Mouse (Mus musculus) MN1 (cell line): ENCODE measurements at regions not wholly inside any gene's neighbourhood (a gene's known extent, or its start where the extent isn't known, plus 50 kb on each side); places are given as distances from the start of the nearest gene placed in this dataset.

Experiments
- DNase-seq: peaks from one replicate; pipeline ENCODE4 v3.0.0-alpha.2; 2016; ENCODE audit warnings: low spot score

GRCm38 (mm10) chr9:113601451-113601850 is 106.6 kb downstream of the Pdcd6ip start:
- DNase-seq, result no peak

DNA sequence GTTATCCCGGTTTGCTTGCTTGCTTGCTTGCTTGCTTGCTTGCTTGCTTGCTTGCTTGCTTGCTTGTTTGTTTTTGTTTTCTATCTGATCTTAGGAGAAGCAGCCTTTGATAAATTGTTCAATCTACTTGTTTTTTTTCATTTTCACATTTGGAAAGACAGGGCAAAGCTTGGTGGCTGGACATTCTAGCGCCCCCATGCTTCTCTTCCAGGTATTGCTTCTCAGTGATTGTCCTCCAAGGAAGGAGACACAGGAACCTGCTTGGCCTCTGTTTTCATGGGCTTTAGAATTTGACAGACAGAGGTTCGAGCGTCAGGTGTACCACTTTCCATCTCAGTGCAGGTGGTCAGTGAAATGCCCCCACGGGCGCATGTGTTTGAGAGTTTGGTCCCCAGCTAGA is 120.8 kb downstream of the Pdcd6ip start:
- no peak for DNase-seq

- DNase-seq, result no peak
Observed at GRCm38 (mm10) chr9:113586477-113586876, 121.6 kb downstream of the Pdcd6ip start.

- DNase-seq, result no peak
Observed at GRCm38 (mm10) chr9:113578221-113578620, 129.8 kb downstream of the Pdcd6ip start.

GRCm38 (mm10) chr9:113568849-113569248 is 139.2 kb downstream of the Pdcd6ip start:
- no peak for DNase-seq

- no peak for DNase-seq
Observed at GRCm38 (mm10) chr9:113567705-113568104, 140.4 kb downstream of the Pdcd6ip start.

DNA sequence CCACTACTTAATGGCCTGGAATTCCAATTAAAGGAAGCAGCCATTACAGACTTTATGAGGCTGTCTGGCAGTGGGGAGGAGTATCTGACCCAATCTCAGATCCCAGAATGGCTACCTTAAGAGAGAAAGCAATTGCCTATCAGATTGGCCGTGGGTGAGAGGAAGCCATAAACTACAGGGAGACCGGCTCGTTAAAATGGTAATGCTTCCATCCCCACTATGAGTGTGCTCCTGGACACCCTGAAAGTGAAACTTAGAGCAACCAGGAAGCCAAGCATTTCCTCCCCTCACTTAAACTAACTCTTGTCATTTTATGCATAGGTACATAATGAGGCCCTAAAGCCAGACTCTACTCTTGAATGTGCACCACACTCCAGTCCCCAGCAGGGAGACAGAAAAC is 141.4 kb downstream of the Pdcd6ip start:
- no peak for DNase-seq

DNA sequence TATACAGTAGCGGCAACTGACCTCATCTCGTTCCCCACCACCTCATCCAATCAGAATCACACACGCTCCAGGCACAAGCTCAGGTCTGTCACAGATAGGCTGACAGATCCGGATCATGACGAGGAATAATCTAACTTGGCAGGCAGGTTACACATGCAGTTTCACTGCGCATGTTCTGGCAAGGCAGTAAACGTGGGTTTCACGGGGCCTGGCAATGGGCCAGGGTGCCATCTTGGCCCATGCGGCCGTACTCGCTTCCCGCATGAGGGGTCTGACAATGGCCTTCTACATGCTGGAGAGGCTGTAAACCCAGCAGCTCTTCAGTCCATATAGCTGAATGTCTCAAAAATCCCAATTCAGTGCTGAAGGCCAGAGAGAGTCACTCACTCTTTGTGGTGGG is 154.1 kb downstream of the Pdcd6ip start:
- DNase-seq, result no peak

GRCm38 (mm10) chr9:113547458-113547857 is 160.6 kb downstream of the Pdcd6ip start:
- DNase-seq, result no peak

DNA sequence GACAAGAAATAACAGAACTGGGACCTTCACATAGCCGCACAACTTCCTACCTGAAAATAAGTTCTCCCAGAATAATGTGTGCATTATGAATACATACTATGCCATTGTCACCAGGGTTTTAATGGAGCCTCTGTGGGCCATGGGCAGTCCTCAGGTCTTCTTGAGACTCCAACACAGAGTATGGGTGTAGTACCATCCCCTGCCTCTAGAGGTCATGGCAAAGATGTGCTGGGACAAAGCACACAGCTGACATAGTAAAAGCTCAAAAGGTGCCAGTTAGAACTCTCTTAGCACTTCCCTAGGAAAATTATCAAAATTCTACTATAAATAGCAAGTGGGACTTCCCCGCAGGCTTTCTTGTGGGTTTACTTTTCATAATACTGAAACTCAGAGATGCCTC is 179.5 kb downstream of the Pdcd6ip start:
- peak; percentile 29 for DNase-seq

DNA sequence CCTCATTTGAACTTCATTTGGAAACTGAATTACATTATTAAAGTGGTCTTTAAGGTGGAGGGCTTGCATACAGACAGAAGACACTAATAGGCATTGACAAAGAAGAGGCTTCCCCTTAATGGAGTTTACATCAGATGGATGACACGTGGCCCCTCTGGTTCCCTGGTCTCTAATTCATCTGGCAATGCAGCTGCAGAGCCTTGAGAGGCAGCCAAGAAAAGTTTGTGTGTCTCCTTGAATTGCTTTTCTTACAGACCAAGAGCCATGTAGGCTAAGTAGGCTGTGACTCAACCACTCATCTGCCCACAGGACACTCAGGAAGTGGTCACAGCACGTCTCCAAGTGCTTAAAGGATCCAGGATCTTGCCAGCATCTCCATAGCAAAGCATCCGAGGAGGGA is 183.8 kb downstream of the Pdcd6ip start:
- DNase-seq, result peak; percentile 23

DNA sequence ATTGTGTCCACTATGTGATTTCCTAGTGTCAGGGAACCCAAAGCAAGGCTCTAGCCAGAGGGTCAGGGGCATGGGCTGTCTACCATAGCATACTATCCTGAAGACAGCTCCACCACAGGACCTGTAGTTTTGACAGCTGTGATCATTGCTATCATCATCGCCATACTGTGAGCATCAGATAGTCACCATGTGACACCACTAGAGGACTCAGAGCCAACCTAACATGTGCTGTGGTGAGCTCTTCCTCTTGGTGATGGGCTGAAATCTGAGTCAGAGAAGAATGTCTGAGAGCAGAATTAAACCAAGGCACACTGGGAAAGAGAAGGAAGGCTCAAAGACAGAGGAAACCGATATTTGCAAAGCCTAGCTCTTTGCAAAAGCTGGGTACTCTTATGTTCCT is 184.9 kb downstream of the Pdcd6ip start:
- no peak for DNase-seq

DNA sequence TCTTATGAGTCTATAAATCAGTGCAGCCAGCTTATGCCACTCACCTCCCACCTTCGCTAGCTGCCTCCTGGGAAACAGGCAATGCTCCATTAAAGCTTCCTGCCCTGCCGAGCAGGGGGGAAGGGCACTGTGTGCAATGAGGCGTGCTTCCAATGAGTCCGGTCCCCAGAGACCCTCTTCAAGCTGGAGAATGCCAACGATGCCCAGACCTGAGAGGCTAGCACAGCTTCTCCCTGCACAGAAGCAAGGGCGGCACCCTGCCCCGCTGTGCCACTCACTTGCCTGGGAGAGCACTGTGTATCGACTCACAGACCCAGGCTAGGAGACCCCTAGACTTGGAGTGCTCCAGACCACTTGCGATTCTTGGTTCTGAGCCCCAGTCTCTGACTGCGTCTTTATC is 188.3 kb downstream of the Pdcd6ip start:
- DNase-seq, result peak; percentile 37

DNA sequence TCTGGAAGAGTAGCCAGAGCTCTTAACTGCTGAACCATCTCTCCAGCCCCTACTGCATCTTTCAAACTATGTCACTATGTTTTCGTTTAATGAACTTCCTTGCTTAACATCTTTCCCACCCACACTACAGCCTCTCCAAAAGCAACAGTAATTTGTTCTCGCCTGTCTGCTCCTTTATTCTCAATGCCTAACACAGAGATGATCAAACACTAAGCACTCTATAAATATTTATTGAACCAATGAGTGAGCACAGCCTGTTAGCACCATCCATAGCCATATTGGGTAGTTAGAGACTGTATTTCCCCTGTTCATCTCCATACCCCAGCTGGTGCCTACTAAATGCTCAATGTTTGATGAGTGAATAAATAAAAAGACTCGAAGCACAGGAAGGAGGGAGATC is 189.6 kb downstream of the Pdcd6ip start:
- no peak for DNase-seq

- no peak for DNase-seq
Observed at GRCm38 (mm10) chr9:113517756-113518155, 190.3 kb downstream of the Pdcd6ip start.

GRCm38 (mm10) chr9:113515703-113516020 is 192.4 kb downstream of the Pdcd6ip start:
- no peak for DNase-seq

GRCm38 (mm10) chr9:113514846-113515702 is 193.0 kb downstream of the Pdcd6ip start:
- DNase-seq, result no peak

DNA sequence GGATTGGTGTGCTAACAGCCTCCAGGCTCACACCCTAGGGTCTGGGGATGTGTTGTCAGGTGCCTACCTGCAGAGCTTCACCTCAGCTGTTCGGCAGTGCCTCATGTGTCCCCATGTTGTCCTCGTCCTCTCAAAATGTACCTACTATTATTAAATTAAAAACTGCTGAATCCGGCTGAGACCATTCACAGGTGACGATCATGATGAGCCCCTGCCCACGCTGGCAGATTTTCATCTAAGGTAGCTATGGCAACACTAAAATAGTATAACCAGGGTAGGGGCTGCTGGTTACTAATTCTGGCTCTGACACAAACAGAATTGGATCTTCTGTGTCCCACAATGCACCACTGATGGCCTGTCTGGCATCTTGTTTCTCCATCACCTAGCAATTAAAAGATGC is 196.8 kb downstream of the Pdcd6ip start:
- no peak for DNase-seq

DNA sequence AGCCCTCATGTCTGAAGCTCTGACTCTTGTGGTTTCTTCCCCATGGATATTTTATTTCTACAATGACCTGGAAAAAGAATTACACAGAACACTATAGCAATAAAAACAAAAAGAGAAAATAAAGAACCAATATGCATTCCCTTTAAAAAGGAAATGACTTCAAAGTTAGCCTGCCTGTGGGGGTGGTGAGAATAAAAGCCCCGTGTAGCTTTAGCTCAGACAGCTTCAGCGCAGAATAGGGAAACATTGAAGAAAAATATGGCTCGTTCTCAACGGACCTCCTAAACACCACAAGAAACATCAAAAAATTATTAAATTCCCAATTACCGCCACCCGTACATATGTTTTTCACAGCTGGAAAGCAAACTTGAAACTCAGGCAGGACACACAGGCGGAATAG is 198.7 kb downstream of the Pdcd6ip start:
- DNase-seq, result no peak

DNA sequence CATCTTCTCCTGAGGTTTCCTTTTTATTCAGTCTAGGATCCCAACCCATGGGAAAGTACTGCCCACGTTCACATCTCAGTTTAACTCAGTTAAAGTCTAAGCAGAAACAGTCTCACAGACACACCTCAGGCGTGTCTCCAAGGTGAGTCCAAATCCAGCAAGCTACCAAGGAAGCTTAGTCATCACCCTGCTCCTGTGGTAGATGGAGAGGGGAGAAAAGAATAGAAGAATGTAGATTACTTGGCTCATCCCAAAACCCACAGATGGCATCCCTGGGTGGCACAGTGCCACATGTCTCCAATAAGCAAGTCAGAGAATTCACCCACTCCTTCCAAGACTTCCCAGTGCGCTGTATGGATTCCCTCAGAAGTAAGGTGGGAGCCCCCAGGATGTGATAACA is 199.2 kb downstream of the Pdcd6ip start:
- no peak for DNase-seq

- no peak for DNase-seq
Observed at GRCm38 (mm10) chr9:113507561-113508460, 200.2 kb downstream of the Pdcd6ip start.

- DNase-seq, result no peak
Observed at GRCm38 (mm10) chr9:113499246-113499645, 208.8 kb downstream of the Pdcd6ip start.

- no peak for DNase-seq
Observed at GRCm38 (mm10) chr9:113496176-113496732, 211.8 kb downstream of the Pdcd6ip start.
